Mouse (Mus musculus): ENCODE measurements at regions not wholly inside any gene's neighbourhood (a gene's known extent, or its start where the extent isn't known, plus 50 kb on each side); places are given as distances from the start of the nearest gene placed in this dataset.
A peak's percentile ranks its signal among the peaks of the same experiment; 100 is the strongest.

- no peak for ATAC-seq (ENCODE audit: low read depth)
- DNase-seq (ENCODE audit: low spot score): peak; percentile 36
- no peak overlapping the region for H3K4me3 ChIP-seq (ENCODE audit: low read depth, low read length)
- no peaks in the 10 kb centered on the region for H3K4me1 ChIP-seq (ENCODE audit: control insufficient read depth, insufficient read depth, low read length)
- 60% methylated on average over 4 of the region's 4 CpGs for WGBS
- 0 out of 2 replicates have a peak, but pooled peaks cover 6% of the 10 kb centered on the region for H3K9me3 ChIP-seq (ENCODE audit: control insufficient read depth, low read length)
- no peak overlapping the region for H3K4me2 ChIP-seq (ENCODE audit: low read depth, low read length)
- H3K36me3 ChIP-seq (ENCODE audit: control insufficient read depth, insufficient read depth, low read length): no peaks in the 10 kb centered on the region
- no peak overlapping the region for H3K9ac ChIP-seq (ENCODE audit: low read depth, low read length)
- H3K27me3 ChIP-seq (replicated peaks; ENCODE audit: control insufficient read depth, insufficient read depth, low read length): no peaks in the 10 kb centered on the region
- no peak overlapping the region for H3K27ac ChIP-seq (replicated peaks; ENCODE audit: low read depth, low read length)
Measured at GRCm38 (mm10) chr16:25147486-25147885, 139.1 kb upstream of the Tprg start.

GRCm38 (mm10) chr16:25149186-25149585 lies 137.4 kb upstream of the Tprg start:
- ATAC-seq (ENCODE audit: low read depth): no peak

GRCm38 (mm10) chr16:25176870-25177269 lies 109.7 kb upstream of the Tprg start:
- DNase-seq (ENCODE audit: low spot score): no peak
- Histone ChIP-seq H3K4me1 (ENCODE audit: control insufficient read depth, insufficient read depth, low read length) (no peaks in the 10 kb centered on the region), H3K9me3 (ENCODE audit: control insufficient read depth, low read length) (no peaks in the 10 kb centered on the region), H3K9ac (ENCODE audit: low read depth, low read length) (no peak overlapping the region), H3K27me3 (replicated peaks; ENCODE audit: control insufficient read depth, insufficient read depth, low read length) (no peaks in the 10 kb centered on the region), H3K4me2 (ENCODE audit: low read depth, low read length) (no peak overlapping the region), H3K36me3 (ENCODE audit: control insufficient read depth, insufficient read depth, low read length) (no peaks in the 10 kb centered on the region), H3K27ac (replicated peaks; ENCODE audit: low read depth, low read length) (no peak overlapping the region), H3K4me3 (ENCODE audit: low read depth, low read length) (no peak overlapping the region)
- peak; percentile 22; the same call in 1 of the 2 replicates for ATAC-seq (ENCODE audit: low read depth)

More at GRCm38 (mm10) chr16:25149186-25149585, 137.4 kb upstream of the Tprg start:
- Histone ChIP-seq H3K4me3 (ENCODE audit: low read depth, low read length) (no peak overlapping the region), H3K27me3 (replicated peaks; ENCODE audit: control insufficient read depth, insufficient read depth, low read length) (no peaks in the 10 kb centered on the region), H3K9ac (ENCODE audit: low read depth, low read length) (no peak overlapping the region), H3K9me3 (ENCODE audit: control insufficient read depth, low read length) (no peaks in the 10 kb centered on the region), H3K27ac (replicated peaks; ENCODE audit: low read depth, low read length) (no peak overlapping the region), H3K36me3 (ENCODE audit: control insufficient read depth, insufficient read depth, low read length) (no peaks in the 10 kb centered on the region), H3K4me1 (ENCODE audit: control insufficient read depth, insufficient read depth, low read length) (no peaks in the 10 kb centered on the region), H3K4me2 (ENCODE audit: low read depth, low read length) (no peak overlapping the region)
- 85% methylated on average over 1 of the region's 1 CpGs for WGBS
- no peak for DNase-seq (ENCODE audit: low spot score)

- Histone ChIP-seq H3K4me2 (ENCODE audit: low read depth, low read length) (no peak overlapping the region), H3K4me3 (ENCODE audit: low read depth, low read length) (no peak overlapping the region), H3K27ac (replicated peaks; ENCODE audit: low read depth, low read length) (no peak overlapping the region), H3K9me3 (ENCODE audit: control insufficient read depth, low read length) (no peaks in the 10 kb centered on the region), H3K4me1 (ENCODE audit: control insufficient read depth, insufficient read depth, low read length) (no peaks in the 10 kb centered on the region), H3K27me3 (replicated peaks; ENCODE audit: control insufficient read depth, insufficient read depth, low read length) (no peaks in the 10 kb centered on the region), H3K9ac (ENCODE audit: low read depth, low read length) (no peak overlapping the region), H3K36me3 (ENCODE audit: control insufficient read depth, insufficient read depth, low read length) (no peaks in the 10 kb centered on the region)
- WGBS: 82% methylated on average over 2 of the region's 2 CpGs
- DNase-seq (ENCODE audit: low spot score) (no peak), ATAC-seq (ENCODE audit: low read depth) (no peak)
Measured at GRCm38 (mm10) chr16:25178055-25178454, 108.6 kb upstream of the Tprg start.

GRCm38 (mm10) chr16:25181939-25182338 lies 104.7 kb upstream of the Tprg start:
- DNase-seq (ENCODE audit: low spot score): no peak
- Histone ChIP-seq H3K4me1 (ENCODE audit: control insufficient read depth, insufficient read depth, low read length) (no peaks in the 10 kb centered on the region), H3K4me2 (ENCODE audit: low read depth, low read length) (no peak overlapping the region), H3K9me3 (ENCODE audit: control insufficient read depth, low read length) (no peaks in the 10 kb centered on the region), H3K27me3 (replicated peaks; ENCODE audit: control insufficient read depth, insufficient read depth, low read length) (no peaks in the 10 kb centered on the region), H3K27ac (replicated peaks; ENCODE audit: low read depth, low read length) (no peak overlapping the region), H3K36me3 (ENCODE audit: control insufficient read depth, insufficient read depth, low read length) (no peaks in the 10 kb centered on the region), H3K9ac (ENCODE audit: low read depth, low read length) (no peak overlapping the region), H3K4me3 (ENCODE audit: low read depth, low read length) (no peak overlapping the region)
- ATAC-seq (ENCODE audit: low read depth): no peak
- WGBS: 89% methylated on average over 6 of the region's 6 CpGs

- no peak overlapping the region for H3K27ac ChIP-seq (replicated peaks; ENCODE audit: low read depth, low read length)
- H3K4me1 ChIP-seq (ENCODE audit: control insufficient read depth, insufficient read depth, low read length): peaks cover 4% of the 10 kb centered on the region; the same call in 1 of the 2 replicates
- no peak overlapping the region for H3K4me3 ChIP-seq (ENCODE audit: low read depth, low read length)
- DNase-seq (ENCODE audit: low spot score): no peak
- ATAC-seq (ENCODE audit: low read depth): no peak
- H3K4me2 ChIP-seq (ENCODE audit: low read depth, low read length): no peak overlapping the region
- H3K27me3 ChIP-seq (replicated peaks; ENCODE audit: control insufficient read depth, insufficient read depth, low read length): no peaks in the 10 kb centered on the region
- no peak overlapping the region for H3K9ac ChIP-seq (ENCODE audit: low read depth, low read length)
- H3K36me3 ChIP-seq (ENCODE audit: control insufficient read depth, insufficient read depth, low read length): no peaks in the 10 kb centered on the region
- no peaks in the 10 kb centered on the region for H3K9me3 ChIP-seq (ENCODE audit: control insufficient read depth, low read length)
- 90% methylated on average over 5 of the region's 5 CpGs for WGBS
Measured at GRCm38 (mm10) chr16:25197079-25197478, 89.5 kb upstream of the Tprg start.

- peaks cover 4% of the 10 kb centered on the region; the same call in 1 of the 2 replicates for H3K4me1 ChIP-seq (ENCODE audit: control insufficient read depth, insufficient read depth, low read length)
- no peak overlapping the region for H3K4me3 ChIP-seq (ENCODE audit: low read depth, low read length)
- 74% methylated on average over 3 of the region's 3 CpGs for WGBS
- ATAC-seq (ENCODE audit: low read depth) (no peak), DNase-seq (ENCODE audit: low spot score) (no peak)
- no peak overlapping the region for H3K4me2 ChIP-seq (ENCODE audit: low read depth, low read length)
- no peak overlapping the region for H3K9ac ChIP-seq (ENCODE audit: low read depth, low read length)
- no peak overlapping the region; the same call in 1 of the 2 replicates for H3K27ac ChIP-seq (replicated peaks; ENCODE audit: low read depth, low read length)
- no peaks in the 10 kb centered on the region for H3K36me3 ChIP-seq (ENCODE audit: control insufficient read depth, insufficient read depth, low read length)
- no peaks in the 10 kb centered on the region for H3K27me3 ChIP-seq (replicated peaks; ENCODE audit: control insufficient read depth, insufficient read depth, low read length)
- no peaks in the 10 kb centered on the region for H3K9me3 ChIP-seq (ENCODE audit: control insufficient read depth, low read length)
Measured at GRCm38 (mm10) chr16:25198844-25199243, 87.8 kb upstream of the Tprg start.

GRCm38 (mm10) chr16:25199984-25200383 lies 86.6 kb upstream of the Tprg start:
- no peak overlapping the region for H3K27ac ChIP-seq (replicated peaks; ENCODE audit: low read depth, low read length)
- ATAC-seq (ENCODE audit: low read depth) (no peak), DNase-seq (ENCODE audit: low spot score) (no peak)
- peaks cover 4% of the 10 kb centered on the region; the same call in 1 of the 2 replicates for H3K4me1 ChIP-seq (ENCODE audit: control insufficient read depth, insufficient read depth, low read length)
- no peak overlapping the region for H3K4me3 ChIP-seq (ENCODE audit: low read depth, low read length)
- no peak overlapping the region for H3K4me2 ChIP-seq (ENCODE audit: low read depth, low read length)
- no peaks in the 10 kb centered on the region for H3K9me3 ChIP-seq (ENCODE audit: control insufficient read depth, low read length)
- H3K36me3 ChIP-seq (ENCODE audit: control insufficient read depth, insufficient read depth, low read length): no peaks in the 10 kb centered on the region
- no peaks in the 10 kb centered on the region for H3K27me3 ChIP-seq (replicated peaks; ENCODE audit: control insufficient read depth, insufficient read depth, low read length)
- H3K9ac ChIP-seq (ENCODE audit: low read depth, low read length): no peak overlapping the region

- H3K27me3 ChIP-seq (replicated peaks; ENCODE audit: control insufficient read depth, insufficient read depth, low read length): no peaks in the 10 kb centered on the region
- H3K36me3 ChIP-seq (ENCODE audit: control insufficient read depth, insufficient read depth, low read length): no peaks in the 10 kb centered on the region
- peaks cover 4% of the 10 kb centered on the region; the same call in 1 of the 2 replicates for H3K4me1 ChIP-seq (ENCODE audit: control insufficient read depth, insufficient read depth, low read length)
Measured at GRCm38 (mm10) chr16:25201094-25201770, 85.4 kb upstream of the Tprg start.

More at GRCm38 (mm10) chr16:25201094-25201770, 85.4 kb upstream of the Tprg start:
- Histone ChIP-seq H3K4me2 (ENCODE audit: low read depth, low read length) (no peak overlapping the region), H3K9ac (ENCODE audit: low read depth, low read length) (no peak overlapping the region), H3K4me3 (ENCODE audit: low read depth, low read length) (no peak overlapping the region), H3K9me3 (ENCODE audit: control insufficient read depth, low read length) (no peaks in the 10 kb centered on the region), H3K27ac (replicated peaks; ENCODE audit: low read depth, low read length) (no peak overlapping the region)
- DNase-seq (ENCODE audit: low spot score) (no peak), ATAC-seq (ENCODE audit: low read depth) (no peak)
- 75% methylated on average over 7 of the region's 7 CpGs for WGBS
